In genomic region chr3:89770425-89771002, GRCm38 (mm10) we compare ENCODE assay signal across 17 mouse cellular contexts.
"Had no signal": no experiment of that assay in that cellular context is flagged by ENCODE, and none has a peak within 500 bp of the region (broad histone marks: within the 10 kb centered on the region; RNA-seq: fewer than 3 reads in every experiment).

No protein-coding gene starts in this region.

- DNase-seq: kidney, adult 11 months; kidney, adult 9 months; kidney, postnatal 36 days; layer of hippocampus, adult 9-11 months; layer of hippocampus, postnatal 36 days; liver; lung, adult 2 months; lung, postnatal 10 days; right cerebral cortex, adult 18-20 months; right cerebral cortex, postnatal 25 days; thymus, postnatal 36 days had no signal

- H3K36me3 ChIP-seq: liver, embryonic 15.5 days; neural tube, embryonic 15.5 days had no signal

- H3K4me2 ChIP-seq: limb, embryonic 12.5 days; liver, embryonic 15.5 days; neural tube, embryonic 15.5 days had no signal

- H3K27me3 ChIP-seq: limb, embryonic 12.5 days; neural tube, embryonic 15.5 days had no signal

- H3K9me3 ChIP-seq: limb, embryonic 12.5 days; liver, embryonic 15.5 days; neural tube, embryonic 15.5 days had no signal

- H3K4me3 ChIP-seq: limb, embryonic 12.5 days; liver, embryonic 15.5 days; myocyte; neural tube, embryonic 15.5 days had no signal

- H3K27ac ChIP-seq: kidney, postnatal 0 days; limb, embryonic 12.5 days; liver, embryonic 15.5 days; macrophage; neural tube, embryonic 15.5 days had no signal

- H3K9ac ChIP-seq: limb, embryonic 12.5 days; liver, embryonic 15.5 days had no signal
